Mouse (Mus musculus) embryonic facial prominence, embryonic 11.5 days (tissue): ENCODE results near the gene Tmem206. TPM values are rescaled to one million over a fixed set of nuclear protein-coding genes. Genes with fewer than 3 reads are reported as not detected.
A peak's percentile ranks its signal among the peaks of the same experiment; 100 is the strongest.

Source experiments
- ATAC-seq: fragments of 200-750 bp; cut with Nextera tagmentation; replicated peaks from 2 replicates; pipeline ENCODE4 v1.8.0; 2017; ENCODE audit warnings: low read depth; ENCODE audit not compliant: insufficient number of reproducible peaks, low FRiP score, low TSS enrichment
- DNase-seq: peaks from one replicate; pipeline ENCODE4 v3.0.0-alpha.2; 2015; ENCODE audit warnings: low spot score
- H3K27ac ChIP-seq: fragments of 300-500 bp; sonication (generic); replicated peaks from 2 replicates; pipeline ENCODE4 v1.5.1; 2014; ENCODE audit warnings: mild to moderate bottlenecking, low read depth, low read length, control low read depth
- H3K27me3 ChIP-seq: fragments of 300-500 bp; sonication (generic); 2 replicates; pipeline ENCODE4 v1.6.1; 2014; ENCODE audit warnings: mild to moderate bottlenecking, low read length, moderate library complexity, mixed read lengths; ENCODE audit not compliant: control insufficient read depth, insufficient read depth
- H3K36me3 ChIP-seq: fragments of 300-500 bp; sonication (generic); replicated peaks from 2 replicates; pipeline ENCODE4 v1.6.1; 2014; ENCODE audit warnings: low read depth, mild to moderate bottlenecking, low read length, moderate library complexity, mixed read lengths; ENCODE audit not compliant: control insufficient read depth, insufficient read depth
- H3K4me1 ChIP-seq: fragments of 300-500 bp; sonication (generic); 2 replicates; pipeline ENCODE4 v1.6.1; 2014; ENCODE audit warnings: low read length, mixed read lengths; ENCODE audit not compliant: control insufficient read depth, insufficient read depth
- H3K4me2 ChIP-seq: fragments of 300-500 bp; sonication (generic); 2 replicates; pipeline ENCODE4 v1.6.1; 2014; ENCODE audit warnings: low read depth, mild to moderate bottlenecking, control low read depth, low read length, moderate library complexity
- H3K4me3 ChIP-seq: fragments of 300-500 bp; sonication (generic); 2 replicates; pipeline ENCODE4 v1.5.1; 2014; ENCODE audit warnings: low read depth, low read length, control low read depth
- H3K9ac ChIP-seq: fragments of 300-500 bp; sonication (generic); replicated peaks from 2 replicates; pipeline ENCODE4 v1.6.1; 2014; ENCODE audit warnings: mild to moderate bottlenecking, control low read depth, low read length
- H3K9me3 ChIP-seq: fragments of 300-500 bp; sonication (generic); replicated peaks from 2 replicates; pipeline ENCODE4 v1.6.1; 2016; ENCODE audit warnings: mild to moderate bottlenecking, low read length, inconsistent platforms, mixed read lengths; ENCODE audit not compliant: control insufficient read depth
- WGBS: fragments of 180-500 bp; shearing (Covaris S2); extraction: QIAGEN DNeasy Blood & Tissue Kit; methylation state at CpG from one replicate; pipeline ENCODE4 v1.1.7; 2014; 5-methylcytosine and 5-hydroxymethylcytosine counted together
- polyA plus RNA-seq: library from polyadenylated mRNA; unstranded; fragments of >200 nt; fragmentation: Nextera tagmentation; extraction: Ambion mirVana; gene quantifications from 2 replicates; pipeline ENCODE4 v1.2.1, GENCODE M21; 2014

Gene Tmem206
- polyA plus RNA-seq, 1 experiment from 2014 or later = 29.6 TPM

GRCm38 (mm10) chr1:191288762-191289161, 37.0 kb upstream of the Tmem206 start:
- WGBS = 33% methylated on average over 8 of the region's 8 CpGs
- Histone ChIP-seq H3K36me3 (no peaks in the 10 kb centered on the region), H3K27me3 (no peaks in the 10 kb centered on the region), H3K4me3 (no peak overlapping the region), H3K4me1 (no peaks in the 10 kb centered on the region), H3K9me3 (no peaks in the 10 kb centered on the region), H3K4me2 (no peak overlapping the region), H3K9ac (no peak overlapping the region), H3K27ac (no peak overlapping the region)
- DNase-seq (peak; percentile 60), ATAC-seq (no peak)

GRCm38 (mm10) chr1:191292348-191292747, 33.4 kb upstream of the Tmem206 start:
- no peak overlapping the region for H3K27ac ChIP-seq
- no peak overlapping the region for H3K4me2 ChIP-seq
- H3K9ac ChIP-seq = no peak overlapping the region
- no peak overlapping the region for H3K4me3 ChIP-seq
- no peak for DNase-seq
- no peak for ATAC-seq
- H3K4me1 ChIP-seq = no peaks in the 10 kb centered on the region
- 72% methylated on average over 5 of the region's 5 CpGs for WGBS
- no peaks in the 10 kb centered on the region for H3K27me3 ChIP-seq
- no peaks in the 10 kb centered on the region for H3K36me3 ChIP-seq
- H3K9me3 ChIP-seq = no peaks in the 10 kb centered on the region

- no peak for DNase-seq
- WGBS = 83% methylated on average over 2 of the region's 2 CpGs
Measured at GRCm38 (mm10) chr1:191293051-191293450, 32.7 kb upstream of the Tmem206 start.

GRCm38 (mm10) chr1:191293996-191294795, 31.5 kb upstream of the Tmem206 start:
- DNase-seq (no peak), ATAC-seq (no peak)
- WGBS = 67% methylated on average over 9 of the region's 9 CpGs
- Histone ChIP-seq H3K4me3 (no peak overlapping the region), H3K27ac (no peak overlapping the region), H3K36me3 (no peaks in the 10 kb centered on the region), H3K9ac (no peak overlapping the region), H3K4me2 (no peak overlapping the region), H3K27me3 (no peaks in the 10 kb centered on the region), H3K4me1 (no peaks in the 10 kb centered on the region), H3K9me3 (no peaks in the 10 kb centered on the region)

More at GRCm38 (mm10) chr1:191293051-191293450, 32.7 kb upstream of the Tmem206 start:
- H3K9me3 ChIP-seq = no peaks in the 10 kb centered on the region
- H3K4me2 ChIP-seq = no peak overlapping the region
- no peak overlapping the region for H3K27ac ChIP-seq
- no peaks in the 10 kb centered on the region for H3K27me3 ChIP-seq
- no peaks in the 10 kb centered on the region for H3K4me1 ChIP-seq
- no peaks in the 10 kb centered on the region for H3K36me3 ChIP-seq
- ATAC-seq = no peak
- H3K4me3 ChIP-seq = no peak overlapping the region
- H3K9ac ChIP-seq = no peak overlapping the region

GRCm38 (mm10) chr1:191295784-191296183, 29.9 kb upstream of the Tmem206 start:
- H3K27ac ChIP-seq = no peak overlapping the region
- ATAC-seq (no peak), DNase-seq (no peak)
- no peaks in the 10 kb centered on the region for H3K9me3 ChIP-seq
- H3K27me3 ChIP-seq = no peaks in the 10 kb centered on the region
- no peak overlapping the region for H3K9ac ChIP-seq
- no peaks in the 10 kb centered on the region for H3K4me1 ChIP-seq
- H3K36me3 ChIP-seq = no peaks in the 10 kb centered on the region
- 44% methylated on average over 3 of the region's 3 CpGs for WGBS
- no peak overlapping the region for H3K4me2 ChIP-seq
- H3K4me3 ChIP-seq = no peak overlapping the region

GRCm38 (mm10) chr1:191296445-191296844, 29.3 kb upstream of the Tmem206 start:
- no peaks in the 10 kb centered on the region for H3K36me3 ChIP-seq
- H3K4me1 ChIP-seq = no peaks in the 10 kb centered on the region
- 74% methylated on average over 5 of the region's 5 CpGs for WGBS
- no peak overlapping the region for H3K9ac ChIP-seq
- no peaks in the 10 kb centered on the region for H3K27me3 ChIP-seq
- DNase-seq (no peak), ATAC-seq (no peak)
- H3K27ac ChIP-seq = no peak overlapping the region
- no peak overlapping the region for H3K4me3 ChIP-seq
- H3K4me2 ChIP-seq = no peak overlapping the region
- no peaks in the 10 kb centered on the region for H3K9me3 ChIP-seq

GRCm38 (mm10) chr1:191298304-191298703, 27.4 kb upstream of the Tmem206 start:
- no peaks in the 10 kb centered on the region for H3K4me1 ChIP-seq
- H3K4me2 ChIP-seq = no peak overlapping the region
- no peak overlapping the region for H3K27ac ChIP-seq
- DNase-seq (no peak), ATAC-seq (no peak)
- no peaks in the 10 kb centered on the region for H3K36me3 ChIP-seq
- H3K9ac ChIP-seq = no peak overlapping the region
- WGBS = 90% methylated on average over 4 of the region's 4 CpGs
- no peak overlapping the region for H3K4me3 ChIP-seq
- no peaks in the 10 kb centered on the region for H3K27me3 ChIP-seq
- H3K9me3 ChIP-seq = no peaks in the 10 kb centered on the region

- Histone ChIP-seq H3K4me3 (no peak overlapping the region), H3K9ac (no peak overlapping the region), H3K4me2 (no peak overlapping the region), H3K27me3 (no peaks in the 10 kb centered on the region), H3K9me3 (no peaks in the 10 kb centered on the region), H3K36me3 (no peaks in the 10 kb centered on the region), H3K27ac (no peak overlapping the region), H3K4me1 (no peaks in the 10 kb centered on the region)
- ATAC-seq (no peak), DNase-seq (peak; percentile 38)
- 49% methylated on average over 11 of the region's 11 CpGs for WGBS
Measured at GRCm38 (mm10) chr1:191299215-191299942, 26.3 kb upstream of the Tmem206 start.
